Mouse (Mus musculus): Measurements from ENCODE around the gene Laptm5.

DNA sequence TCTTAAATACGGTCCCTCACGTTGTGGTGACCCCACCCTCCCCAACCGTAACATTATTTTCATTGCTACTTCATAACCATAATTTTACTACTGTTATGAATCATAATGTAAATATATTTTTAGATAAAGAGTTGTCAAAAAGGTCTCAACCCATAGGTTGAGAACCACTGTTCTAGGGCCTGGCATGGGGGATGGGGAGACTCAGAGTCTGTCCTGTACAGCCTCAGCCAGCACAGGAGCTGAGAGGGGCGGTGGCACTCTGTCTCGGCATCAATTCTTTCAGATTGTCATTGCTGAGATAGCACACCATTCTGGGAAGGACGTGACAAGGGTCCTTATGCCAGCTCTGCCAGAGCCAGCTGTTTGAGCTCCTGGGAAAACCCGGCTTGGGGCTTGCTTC, 1.6 kb downstream of the Laptm5 start:
- TF ChIP-seq CTCF (IDR thresholded peaks at IDR 0.05; ENCODE audit: low read depth): no peak
- no peak for TF ChIP-seq EP300 (optimal IDR thresholded peaks at IDR 0.05)
